Mouse (Mus musculus): ENCODE data around the gene Trmt5. TPM values are rescaled to one million over a fixed set of nuclear protein-coding genes. Genes with fewer than 3 reads are reported as not detected.

Trmt5 gene
- 10 to 100 TPM in 1 of 2 experiments, 1 to 10 TPM in 1; 9.9 to 17.5 TPM for total RNA-seq (2021)
- long read RNA-seq, experiment 1, partial matches to known transcripts, result 2 of 5 reads
- long read RNA-seq, experiment 1, other reads (novel, unspliced or antisense), result 0 of 5 reads
- long read RNA-seq, experiment 2, transcript Trmt5-201 (5 exons, 2,066 nt), result major isoform, 5 of 8 reads
- long read RNA-seq, experiment 2, partial matches to known transcripts, result 0 of 8 reads
- long read RNA-seq, experiment 2, other reads (novel, unspliced or antisense), result 3 of 8 reads

DNA sequence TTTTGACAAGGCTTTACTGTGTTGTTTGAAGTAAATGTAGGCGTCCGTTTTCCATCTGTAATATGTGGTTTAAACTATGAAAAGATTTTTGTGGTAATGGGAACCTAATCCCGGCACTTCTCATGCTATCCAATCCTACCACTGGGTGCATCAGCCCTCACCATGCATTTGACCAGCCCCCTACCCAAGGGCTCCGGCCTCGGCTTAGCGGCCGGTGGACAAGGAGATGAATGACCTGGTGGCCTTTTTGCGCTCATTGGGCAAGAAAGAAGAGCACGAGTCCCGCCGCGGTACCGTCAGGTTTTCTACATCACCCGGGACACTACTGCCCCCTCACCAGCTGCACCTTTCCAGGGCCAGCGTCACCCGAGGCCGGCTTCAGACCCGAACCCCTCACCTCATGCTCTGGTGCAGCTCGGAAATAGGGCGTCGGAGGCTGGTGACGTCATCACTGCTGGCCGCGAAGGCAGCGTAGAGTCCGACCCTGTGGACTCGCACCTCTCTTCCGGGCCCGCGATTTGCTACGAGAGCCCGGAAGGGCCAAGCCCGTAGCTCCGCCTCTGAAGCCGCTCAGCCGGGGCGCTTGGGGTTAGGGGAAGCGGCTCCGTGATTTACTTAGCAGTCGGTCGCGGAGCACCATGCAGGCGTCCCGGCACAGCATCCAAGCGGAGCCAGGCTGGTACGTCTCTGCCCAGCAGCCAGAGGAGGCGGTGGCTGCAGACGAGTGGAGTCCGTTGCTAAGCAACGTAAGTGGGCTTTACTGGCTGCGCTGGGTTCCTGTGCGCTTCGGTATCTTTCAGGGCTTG is at the start of gene Trmt5, which contains the start of gene Slc38a6:
Trmt5 (minus strand) TSS at position 424 of the 806 bp plus-strand sequence.
Slc38a6 (plus strand) TSS at position 493 of the 806 bp plus-strand sequence.
- peak; percentile 95 for DNase-seq

GRCm38 (mm10) chr12:73334051-73334551 is 47.6 kb upstream of the Trmt5 start:
- peak; percentile 57 for DNase-seq

GRCm38 (mm10) chr12:73332701-73333100 is 46.2 kb upstream of the Trmt5 start:
- no peak for DNase-seq

DNA sequence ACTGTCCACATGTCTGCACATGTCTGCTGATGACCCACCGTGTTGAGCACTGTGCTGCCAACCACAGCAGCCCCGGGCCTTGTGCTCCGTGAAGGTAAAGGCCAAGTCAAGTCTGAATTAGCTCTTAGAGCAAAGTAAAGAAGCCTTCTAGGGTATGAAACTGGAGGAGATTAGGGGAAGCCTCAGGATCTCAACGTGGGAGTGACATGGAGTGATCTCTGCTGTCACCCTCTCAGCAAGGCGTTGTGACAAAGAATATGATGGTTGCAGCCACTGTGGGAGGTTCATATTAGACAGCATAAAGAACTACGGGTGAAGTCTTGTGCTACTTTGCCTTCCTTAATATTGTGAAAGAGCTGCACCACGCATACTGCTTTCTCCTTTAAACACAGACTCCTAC is 43.7 kb upstream of the Trmt5 start:
- no peak for DNase-seq

GRCm38 (mm10) chr12:73328448-73329167 is 42.1 kb upstream of the Trmt5 start:
- no peak for DNase-seq

DNA sequence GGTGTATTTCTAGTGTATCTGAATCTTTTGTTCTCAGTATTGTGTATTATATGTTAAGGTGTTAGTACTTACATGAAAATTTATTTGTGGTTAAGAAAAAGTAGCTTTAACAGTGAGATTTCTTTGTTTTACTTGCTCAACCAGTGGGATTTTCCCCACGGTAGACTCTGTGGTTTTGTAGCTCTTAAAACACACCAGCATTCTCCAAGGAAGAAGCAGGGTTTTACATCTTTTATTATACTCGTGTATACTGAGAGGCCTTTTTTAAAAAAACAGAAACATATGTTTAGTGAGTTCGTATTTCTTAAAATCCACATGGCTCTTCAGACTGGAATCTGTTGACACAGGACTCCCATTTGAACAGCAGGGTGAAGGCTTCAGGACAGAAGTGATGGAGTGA is 40.9 kb upstream of the Trmt5 start:
- no peak for DNase-seq

- peak; percentile 41 for DNase-seq
Observed at GRCm38 (mm10) chr12:73325617-73326016, 39.1 kb upstream of the Trmt5 start.

- no peak for DNase-seq
Observed at GRCm38 (mm10) chr12:73325181-73325580, 38.7 kb upstream of the Trmt5 start.

- DNase-seq, result peak; percentile 60
Observed at GRCm38 (mm10) chr12:73324742-73325141, 38.2 kb upstream of the Trmt5 start.

GRCm38 (mm10) chr12:73324180-73324586 is 37.7 kb upstream of the Trmt5 start:
- DNase-seq, result no peak

GRCm38 (mm10) chr12:73317706-73318686 is 31.5 kb upstream of the Trmt5 start:
- no peak for DNase-seq

DNA sequence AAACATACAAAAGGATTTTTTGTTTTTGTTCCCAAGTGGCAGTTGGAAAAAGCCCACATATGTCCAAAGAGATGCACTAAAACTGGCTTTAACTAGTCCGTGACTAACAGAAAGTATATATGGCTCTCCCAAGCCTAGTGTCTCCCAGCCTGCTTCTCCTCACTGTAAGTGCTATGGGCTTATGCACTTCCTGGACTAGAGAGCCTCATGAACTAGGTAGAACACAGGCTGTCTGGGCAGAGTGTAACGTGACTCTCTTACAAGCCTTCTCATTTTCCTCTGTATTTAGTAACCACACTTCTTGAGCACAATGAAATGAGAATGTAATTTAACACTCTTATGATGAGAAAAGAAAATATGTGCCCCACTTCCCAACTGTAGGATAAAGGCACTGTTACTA is 22.2 kb upstream of the Trmt5 start:
- DNase-seq, result no peak

GRCm38 (mm10) chr12:73307750-73308149 is 21.2 kb upstream of the Trmt5 start:
- DNase-seq, result no peak

- DNase-seq, result peak; percentile 39
Observed at GRCm38 (mm10) chr12:73304636-73305035, 18.1 kb upstream of the Trmt5 start.

DNA sequence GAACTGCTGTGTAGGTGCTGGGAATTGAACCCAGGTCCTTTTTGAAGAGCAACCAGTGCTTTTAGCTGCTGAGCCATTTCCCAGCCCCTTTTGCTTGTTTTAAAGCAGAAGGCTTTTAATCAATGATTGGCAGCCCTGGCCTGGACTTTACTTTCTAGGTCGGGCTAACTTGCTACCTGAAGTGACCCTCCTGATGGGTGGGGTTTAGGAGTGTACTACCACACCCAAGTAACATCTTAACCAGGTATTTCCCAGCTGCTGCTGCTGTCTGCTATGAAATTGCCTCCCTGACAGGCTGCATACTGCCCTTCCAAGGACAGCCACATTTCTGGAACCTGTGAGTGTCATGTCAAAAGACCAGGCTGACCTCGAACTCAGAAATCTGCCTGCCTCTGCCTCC is 14.0 kb upstream of the Trmt5 start:
- DNase-seq, result no peak

- DNase-seq, result no peak
Observed at GRCm38 (mm10) chr12:73298621-73299020, 12.1 kb upstream of the Trmt5 start.

- no peak for DNase-seq
Observed at GRCm38 (mm10) chr12:73295505-73296140, 9.1 kb upstream of the Trmt5 start.

- no peak for DNase-seq
Observed at GRCm38 (mm10) chr12:73294884-73295283, 8.4 kb upstream of the Trmt5 start.

DNA sequence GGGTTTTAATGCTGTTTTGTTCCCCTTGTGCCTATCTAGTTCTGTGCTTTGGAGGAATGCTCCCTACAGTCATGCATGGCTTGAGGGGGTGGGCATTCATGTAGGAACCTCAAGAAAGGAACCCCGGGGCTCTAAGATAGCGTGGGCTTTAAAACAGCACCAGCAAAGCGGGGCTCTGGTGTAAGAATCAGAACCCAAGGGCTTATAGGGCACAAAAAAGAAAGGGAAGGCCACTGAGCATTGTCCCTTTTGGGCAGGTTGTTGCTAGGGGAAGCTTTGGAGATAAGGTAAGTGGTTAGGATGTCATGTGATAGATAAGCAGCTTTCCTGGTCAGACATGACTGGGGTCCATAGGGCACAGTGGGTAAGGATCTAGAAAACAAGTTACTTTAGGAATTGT is 2.1 kb upstream of the Trmt5 start:
- DNase-seq, result no peak

GRCm38 (mm10) chr12:73287609-73288008 is 1.1 kb upstream of the Trmt5 start:
- DNase-seq, result no peak

- peak; percentile 22 for DNase-seq
Observed at GRCm38 (mm10) chr12:73274921-73275320, 11.6 kb downstream of the Trmt5 start.
